Mouse (Mus musculus): Measurements from ENCODE around the gene Rrbp1. TPM values are rescaled to one million over a fixed set of nuclear protein-coding genes. Genes with fewer than 3 reads are reported as not detected.

Rrbp1 gene
- polyA plus RNA-seq, 1 experiment from 2014 or later: 25.5 TPM

GRCm38 (mm10) chr2:143945466-143946075 is 65.5 kb downstream of the Rrbp1 start:
- ATAC-seq (ENCODE audit: low FRiP score, low TSS enrichment) (no peak), DNase-seq (no peak)
- Histone ChIP-seq H3K27ac (replicated peaks; ENCODE audit: low read depth, low read length) (no peak overlapping the region), H3K9me3 (ENCODE audit: control insufficient read depth, low read length) (no peaks in the 10 kb centered on the region), H3K27me3 (ENCODE audit: control insufficient read depth, insufficient read depth, low read length) (no peaks in the 10 kb centered on the region), H3K4me3 (replicated peaks; ENCODE audit: low read depth, low read length) (no peak overlapping the region), H3K36me3 (ENCODE audit: control insufficient read depth, insufficient read depth, low read length) (peaks cover 90% of the 10 kb centered on the region), H3K9ac (replicated peaks; ENCODE audit: low read length) (no peak overlapping the region), H3K4me1 (ENCODE audit: control insufficient read depth, insufficient read depth, low read length) (no peaks in the 10 kb centered on the region), H3K4me2 (ENCODE audit: low read length) (no peak overlapping the region)
- WGBS: 93% methylated on average over 7 of the region's 7 CpGs

- Histone ChIP-seq H3K36me3 (ENCODE audit: control insufficient read depth, insufficient read depth, low read length) (peaks cover 91% of the 10 kb centered on the region), H3K4me3 (replicated peaks; ENCODE audit: low read depth, low read length) (no peak overlapping the region), H3K9me3 (ENCODE audit: control insufficient read depth, low read length) (no peaks in the 10 kb centered on the region), H3K27me3 (ENCODE audit: control insufficient read depth, insufficient read depth, low read length) (no peaks in the 10 kb centered on the region), H3K4me2 (ENCODE audit: low read length) (no peak overlapping the region), H3K9ac (replicated peaks; ENCODE audit: low read length) (no peak overlapping the region), H3K4me1 (ENCODE audit: control insufficient read depth, insufficient read depth, low read length) (no peaks in the 10 kb centered on the region), H3K27ac (replicated peaks; ENCODE audit: low read depth, low read length) (no peak overlapping the region)
- ATAC-seq (ENCODE audit: low FRiP score, low TSS enrichment): no peak
- 94% methylated on average over 3 of the region's 3 CpGs for WGBS
- DNase-seq: no peak
These were observed 66.3 kb downstream of the Rrbp1 start for GRCm38 (mm10) chr2:143944796-143945195.

GRCm38 (mm10) chr2:143940406-143940805 is 70.7 kb downstream of the Rrbp1 start:
- no peak overlapping the region for H3K27ac ChIP-seq (replicated peaks; ENCODE audit: low read depth, low read length)
- H3K4me3 ChIP-seq (replicated peaks; ENCODE audit: low read depth, low read length): no peak overlapping the region
- no peaks in the 10 kb centered on the region for H3K9me3 ChIP-seq (ENCODE audit: control insufficient read depth, low read length)
- DNase-seq (no peak), ATAC-seq (ENCODE audit: low FRiP score, low TSS enrichment) (no peak)
- 86% methylated on average over 5 of the region's 5 CpGs for WGBS
- H3K27me3 ChIP-seq (ENCODE audit: control insufficient read depth, insufficient read depth, low read length): no peaks in the 10 kb centered on the region
- no peaks in the 10 kb centered on the region for H3K4me1 ChIP-seq (ENCODE audit: control insufficient read depth, insufficient read depth, low read length)
- H3K4me2 ChIP-seq (ENCODE audit: low read length): no peak overlapping the region
- H3K36me3 ChIP-seq (ENCODE audit: control insufficient read depth, insufficient read depth, low read length): peaks cover 63% of the 10 kb centered on the region
- no peak overlapping the region for H3K9ac ChIP-seq (replicated peaks; ENCODE audit: low read length)

GRCm38 (mm10) chr2:143937861-143938260 is 73.2 kb downstream of the Rrbp1 start:
- no peak overlapping the region for H3K4me2 ChIP-seq (ENCODE audit: low read length)
- DNase-seq (no peak), ATAC-seq (ENCODE audit: low FRiP score, low TSS enrichment) (no peak)
- no peak overlapping the region for H3K27ac ChIP-seq (replicated peaks; ENCODE audit: low read depth, low read length)
- H3K4me1 ChIP-seq (ENCODE audit: control insufficient read depth, insufficient read depth, low read length): no peaks in the 10 kb centered on the region
- no peaks in the 10 kb centered on the region for H3K27me3 ChIP-seq (ENCODE audit: control insufficient read depth, insufficient read depth, low read length)
- H3K36me3 ChIP-seq (ENCODE audit: control insufficient read depth, insufficient read depth, low read length): peaks cover 40% of the 10 kb centered on the region
- 66% methylated on average over 2 of the region's 2 CpGs for WGBS
- H3K4me3 ChIP-seq (replicated peaks; ENCODE audit: low read depth, low read length): no peak overlapping the region
- no peak overlapping the region for H3K9ac ChIP-seq (replicated peaks; ENCODE audit: low read length)
- no peaks in the 10 kb centered on the region for H3K9me3 ChIP-seq (ENCODE audit: control insufficient read depth, low read length)

GRCm38 (mm10) chr2:143934439-143934838 is 76.6 kb downstream of the Rrbp1 start:
- no peak for ATAC-seq (ENCODE audit: low FRiP score, low TSS enrichment)
- Histone ChIP-seq H3K27ac (replicated peaks; ENCODE audit: low read depth, low read length) (no peak overlapping the region), H3K36me3 (ENCODE audit: control insufficient read depth, insufficient read depth, low read length) (peaks cover 11% of the 10 kb centered on the region), H3K27me3 (ENCODE audit: control insufficient read depth, insufficient read depth, low read length) (no peaks in the 10 kb centered on the region), H3K4me3 (replicated peaks; ENCODE audit: low read depth, low read length) (no peak overlapping the region), H3K4me2 (ENCODE audit: low read length) (no peak overlapping the region), H3K9me3 (ENCODE audit: control insufficient read depth, low read length) (no peaks in the 10 kb centered on the region), H3K9ac (replicated peaks; ENCODE audit: low read length) (no peak overlapping the region), H3K4me1 (ENCODE audit: control insufficient read depth, insufficient read depth, low read length) (no peaks in the 10 kb centered on the region)
- DNase-seq: no peak
- WGBS: 94% methylated on average over 8 of the region's 8 CpGs

- H3K27ac ChIP-seq (replicated peaks; ENCODE audit: low read depth, low read length): no peak overlapping the region
- no peaks in the 10 kb centered on the region for H3K4me1 ChIP-seq (ENCODE audit: control insufficient read depth, insufficient read depth, low read length)
- H3K4me2 ChIP-seq (ENCODE audit: low read length): no peak overlapping the region
- WGBS: 88% methylated on average over 5 of the region's 5 CpGs
- H3K4me3 ChIP-seq (replicated peaks; ENCODE audit: low read depth, low read length): no peak overlapping the region
- no peaks in the 10 kb centered on the region for H3K9me3 ChIP-seq (ENCODE audit: control insufficient read depth, low read length)
- no peak overlapping the region for H3K9ac ChIP-seq (replicated peaks; ENCODE audit: low read length)
- DNase-seq (no peak), ATAC-seq (ENCODE audit: low FRiP score, low TSS enrichment) (no peak)
- no peaks in the 10 kb centered on the region for H3K27me3 ChIP-seq (ENCODE audit: control insufficient read depth, insufficient read depth, low read length)
- peaks cover 2% of the 10 kb centered on the region; the same call in 1 of the 2 replicates for H3K36me3 ChIP-seq (ENCODE audit: control insufficient read depth, insufficient read depth, low read length)
These were observed 77.5 kb downstream of the Rrbp1 start for GRCm38 (mm10) chr2:143933516-143933915.

- no peaks in the 10 kb centered on the region for H3K4me1 ChIP-seq (ENCODE audit: control insufficient read depth, insufficient read depth, low read length)
- H3K27me3 ChIP-seq (ENCODE audit: control insufficient read depth, insufficient read depth, low read length): no peaks in the 10 kb centered on the region
- no peak overlapping the region for H3K4me2 ChIP-seq (ENCODE audit: low read length)
- 85% methylated on average over 12 of the region's 12 CpGs for WGBS
- no peak overlapping the region for H3K4me3 ChIP-seq (replicated peaks; ENCODE audit: low read depth, low read length)
- DNase-seq (no peak), ATAC-seq (ENCODE audit: low FRiP score, low TSS enrichment) (no peak)
- H3K9ac ChIP-seq (replicated peaks; ENCODE audit: low read length): no peak overlapping the region
- no peak overlapping the region for H3K27ac ChIP-seq (replicated peaks; ENCODE audit: low read depth, low read length)
- no peaks in the 10 kb centered on the region for H3K9me3 ChIP-seq (ENCODE audit: control insufficient read depth, low read length)
- H3K36me3 ChIP-seq (ENCODE audit: control insufficient read depth, insufficient read depth, low read length): no peaks in the 10 kb centered on the region
These were observed 78.7 kb downstream of the Rrbp1 start for GRCm38 (mm10) chr2:143932340-143932873.

- no peaks in the 10 kb centered on the region for H3K4me1 ChIP-seq (ENCODE audit: control insufficient read depth, insufficient read depth, low read length)
- 52% methylated on average over 3 of the region's 3 CpGs for WGBS
- no peaks in the 10 kb centered on the region for H3K9me3 ChIP-seq (ENCODE audit: control insufficient read depth, low read length)
- no peak overlapping the region for H3K4me3 ChIP-seq (replicated peaks; ENCODE audit: low read depth, low read length)
- ATAC-seq (ENCODE audit: low FRiP score, low TSS enrichment) (no peak), DNase-seq (no peak)
- H3K9ac ChIP-seq (replicated peaks; ENCODE audit: low read length): no peak overlapping the region
- H3K36me3 ChIP-seq (ENCODE audit: control insufficient read depth, insufficient read depth, low read length): no peaks in the 10 kb centered on the region
- no peaks in the 10 kb centered on the region for H3K27me3 ChIP-seq (ENCODE audit: control insufficient read depth, insufficient read depth, low read length)
- H3K27ac ChIP-seq (replicated peaks; ENCODE audit: low read depth, low read length): no peak overlapping the region
- no peak overlapping the region for H3K4me2 ChIP-seq (ENCODE audit: low read length)
These were observed 81.3 kb downstream of the Rrbp1 start for GRCm38 (mm10) chr2:143929607-143930311.

GRCm38 (mm10) chr2:143925826-143926225 is 85.2 kb downstream of the Rrbp1 start:
- no peaks in the 10 kb centered on the region for H3K4me1 ChIP-seq (ENCODE audit: control insufficient read depth, insufficient read depth, low read length)
- H3K4me3 ChIP-seq (replicated peaks; ENCODE audit: low read depth, low read length): no peak overlapping the region
- no peak overlapping the region for H3K27ac ChIP-seq (replicated peaks; ENCODE audit: low read depth, low read length)
- no peaks in the 10 kb centered on the region for H3K9me3 ChIP-seq (ENCODE audit: control insufficient read depth, low read length)
- no peaks in the 10 kb centered on the region for H3K36me3 ChIP-seq (ENCODE audit: control insufficient read depth, insufficient read depth, low read length)
- H3K27me3 ChIP-seq (ENCODE audit: control insufficient read depth, insufficient read depth, low read length): no peaks in the 10 kb centered on the region
- WGBS: 97% methylated on average over 6 of the region's 6 CpGs
- ATAC-seq (ENCODE audit: low FRiP score, low TSS enrichment) (no peak), DNase-seq (no peak)
- no peak overlapping the region for H3K9ac ChIP-seq (replicated peaks; ENCODE audit: low read length)
- no peak overlapping the region for H3K4me2 ChIP-seq (ENCODE audit: low read length)

Measured in midbrain, embryonic 14.5 days (tissue).